Mouse (Mus musculus) brain, embryonic 14.5 days (tissue): ENCODE results near the gene Zbtb16.

Source experiments
- CTCF ChIP-seq: fragments of 200-500 bp; IDR thresholded peaks from 2 replicates; pipeline ENCODE4 v1.5.1; 2012; ENCODE audit warnings: inconsistent platforms, mild to moderate bottlenecking, moderate library complexity, borderline replicate concordance; ENCODE audit not compliant: insufficient read depth, insufficient read length; ENCODE audit errors: extremely low read depth
- POLR2A ChIP-seq: fragments of 200-500 bp; IDR thresholded peaks from 2 replicates; pipeline ENCODE4 v1.6.1; 2012; ENCODE audit warnings: mild to moderate bottlenecking, inconsistent platforms, borderline replicate concordance; ENCODE audit not compliant: poor library complexity, insufficient read depth, insufficient read length, severe bottlenecking; ENCODE audit errors: extremely low read depth

- TF ChIP-seq POLR2A (no peak), CTCF (no peak)
Observed at GRCm38 (mm10) chr9:48652026-48652425, 184.0 kb downstream of the Zbtb16 start.
